ENCODE assay signal across 33 mouse cellular contexts in the genomic region with DNA sequence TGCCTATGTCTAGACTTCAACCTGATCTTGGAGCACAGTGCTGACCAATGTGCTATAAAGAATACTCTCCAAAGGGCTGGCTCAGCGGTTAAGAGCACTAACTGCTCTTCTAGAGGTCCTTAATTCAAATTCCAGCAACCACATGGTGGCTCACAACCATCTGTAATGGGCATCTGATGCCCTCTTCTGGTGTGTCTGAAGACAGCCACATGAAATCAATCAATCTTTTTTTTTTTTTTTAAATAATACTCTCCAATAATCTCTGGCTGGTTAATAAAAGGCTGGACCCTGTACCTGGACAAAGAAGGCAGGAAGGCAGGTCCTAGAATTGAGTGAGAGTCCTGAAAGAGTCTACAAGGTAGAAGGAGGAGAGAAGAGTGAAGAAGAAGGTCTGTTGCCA.
"Had no signal": no experiment of that assay in that cellular context is flagged by ENCODE, and none has a peak within 500 bp of the region (broad histone marks: within the 10 kb centered on the region; RNA-seq: fewer than 3 reads in every experiment).

No protein-coding gene starts in this region.

- H3K4me3 ChIP-seq: limb, embryonic 10.5 days; limb, embryonic 12.5 days; limb, embryonic 13.5 days; limb, embryonic 15.5 days; liver, embryonic 12.5 days; liver, embryonic 13.5 days; liver, embryonic 15.5 days; lung, embryonic 15.5 days; megakaryocyte, embryonic 14.5 days; midbrain, embryonic 10.5 days; midbrain, embryonic 12.5 days; midbrain, embryonic 13.5 days; midbrain, embryonic 15.5 days; myocyte; neural tube, embryonic 12.5 days; neural tube, embryonic 13.5 days had no signal

- DNase-seq: left cerebral cortex, postnatal 4 days; liver; liver, embryonic 13.5 days; liver, postnatal 0 days; lung, adult 18-20 months; lung, adult 2 months; lung, embryonic 14.5 days; lung, postnatal 10 days; lung, postnatal 14 days; lung, postnatal 36 days; lung, postnatal 4 days; midbrain, embryonic 14.5 days had no signal

- H3K36me3 ChIP-seq: limb, embryonic 10.5 days; limb, embryonic 12.5 days; limb, embryonic 13.5 days; limb, embryonic 15.5 days; liver, embryonic 12.5 days; liver, embryonic 13.5 days; liver, embryonic 15.5 days; lung, embryonic 15.5 days; midbrain, embryonic 10.5 days; midbrain, embryonic 12.5 days; midbrain, embryonic 13.5 days; midbrain, embryonic 15.5 days; neural tube, embryonic 12.5 days; neural tube, embryonic 13.5 days had no signal

- H3K4me2 ChIP-seq: limb, embryonic 12.5 days; limb, embryonic 13.5 days; limb, embryonic 15.5 days; liver, embryonic 11.5 days; liver, embryonic 12.5 days; liver, embryonic 13.5 days; liver, embryonic 15.5 days; lung, embryonic 14.5 days; lung, embryonic 15.5 days; midbrain, embryonic 11.5 days; midbrain, embryonic 12.5 days; midbrain, embryonic 13.5 days; midbrain, embryonic 15.5 days; neural tube, embryonic 12.5 days; neural tube, embryonic 13.5 days had no signal

- H3K9ac ChIP-seq: limb, embryonic 12.5 days; limb, embryonic 13.5 days; limb, embryonic 15.5 days; liver, embryonic 12.5 days; liver, embryonic 13.5 days; liver, embryonic 14.5 days; liver, embryonic 15.5 days; liver, postnatal 0 days; lung, embryonic 14.5 days; lung, embryonic 15.5 days; midbrain, embryonic 12.5 days; midbrain, embryonic 13.5 days; midbrain, embryonic 15.5 days; neural tube, embryonic 12.5 days; neural tube, embryonic 13.5 days had no signal

- H3K27ac ChIP-seq: limb, embryonic 10.5 days; limb, embryonic 12.5 days; limb, embryonic 13.5 days; limb, embryonic 15.5 days; liver, embryonic 12.5 days; liver, embryonic 13.5 days; liver, embryonic 14.5 days; liver, embryonic 15.5 days; lung, embryonic 15.5 days; macrophage; midbrain, embryonic 10.5 days; midbrain, embryonic 12.5 days; midbrain, embryonic 13.5 days; midbrain, embryonic 15.5 days; neural tube, embryonic 12.5 days; neural tube, embryonic 13.5 days had no signal

- H3K9me3 ChIP-seq: limb, embryonic 10.5 days; limb, embryonic 12.5 days; limb, embryonic 13.5 days; limb, embryonic 15.5 days; liver, embryonic 12.5 days; liver, embryonic 13.5 days; liver, embryonic 15.5 days; lung, embryonic 15.5 days; megakaryocyte, embryonic 14.5 days; midbrain, embryonic 10.5 days; midbrain, embryonic 12.5 days; midbrain, embryonic 13.5 days; midbrain, embryonic 15.5 days; neural tube, embryonic 12.5 days; neural tube, embryonic 13.5 days had no signal

- ATAC-seq: liver, embryonic 12.5 days; liver, postnatal 0 days; lung, postnatal 0 days; midbrain, embryonic 13.5 days; midbrain, embryonic 15.5 days; midbrain, embryonic 16.5 days had no signal

- H3K27me3 ChIP-seq: limb, embryonic 12.5 days; limb, embryonic 13.5 days; limb, embryonic 15.5 days; liver, embryonic 12.5 days; liver, embryonic 13.5 days; liver, embryonic 15.5 days; lung, embryonic 15.5 days; megakaryocyte, embryonic 14.5 days; midbrain, embryonic 12.5 days; midbrain, embryonic 13.5 days; midbrain, embryonic 15.5 days; neural tube, embryonic 12.5 days; neural tube, embryonic 13.5 days had no signal

- H3K4me1 ChIP-seq: limb, embryonic 10.5 days; limb, embryonic 12.5 days; limb, embryonic 13.5 days; limb, embryonic 15.5 days; liver, embryonic 12.5 days; liver, embryonic 13.5 days; liver, embryonic 15.5 days; lung, embryonic 15.5 days; megakaryocyte, embryonic 14.5 days; midbrain, embryonic 10.5 days; midbrain, embryonic 12.5 days; midbrain, embryonic 13.5 days; midbrain, embryonic 15.5 days; neural tube, embryonic 12.5 days; neural tube, embryonic 13.5 days had no signal
